33 mouse cellular contexts compared by ENCODE assay signal in genomic region chr10:24805173-24805572, GRCm38 (mm10). TPM values are rescaled to one million over a fixed set of nuclear protein-coding genes. Genes with fewer than 3 reads are reported as not detected.
A peak's percentile ranks its signal among the peaks of the same experiment; 100 is the strongest.
DNase-seq lines count a peak whose midpoint lies in the region; ATAC-seq and TF ChIP-seq lines count a peak whose summit lies in the region.
"Had no signal": no experiment of that assay in that cellular context is flagged by ENCODE, and none has a peak within 500 bp of the region (broad histone marks: within the 10 kb centered on the region; RNA-seq: fewer than 3 reads in every experiment).

No protein-coding gene starts in this region.

- H3K27me3 ChIP-seq in CH12.LX (replicated peaks) = no peaks in the 10 kb centered on the region
- H3K27me3 ChIP-seq in E14TG2a.4 (ENCODE audit: insufficient read depth, low read length) = no peaks in the 10 kb centered on the region
- no peaks in the 10 kb centered on the region for H3K27me3 ChIP-seq in lung, postnatal 0 days (replicated peaks; ENCODE audit: insufficient read depth, low read length)
- H3K27me3 ChIP-seq: embryonic facial prominence, embryonic 13.5 days; forebrain, embryonic 12.5 days; forebrain, embryonic 15.5 days; heart, embryonic 12.5 days; heart, embryonic 15.5 days; hindbrain, embryonic 13.5 days; intestine, embryonic 15.5 days; Patski had no signal

- in situ Hi-C loops in CH12.LX (cut with MboI; ENCODE audit: low pct_ligation_motif_present, low pct_unique_long_range_greater_than_20kb, low sequenced_read_pairs) (no loop called here), ES-E14 (cut with MboI; ENCODE audit: low sequenced_read_pairs in 2 of 2, unreplicated experiment in 2 of 2) (no loop called here)

- no peak for TF ChIP-seq EP300 in CH12.LX (IDR thresholded peaks at IDR 0.05; ENCODE audit: low read length)
- TF ChIP-seq EP300 in lung, postnatal 0 days (IDR thresholded peaks at IDR 0.05) = no peak

- TF ChIP-seq POLR2A in CH12.LX (IDR thresholded peaks at IDR 0.05; ENCODE audit: low read depth, low read length) = no peak

- no peak overlapping the region for H3K4me3 ChIP-seq in CH12.LX (replicated peaks in 1 of 3; ENCODE audit: low read depth in 2 of 3, low read length in 2 of 3, poor library complexity in 1 of 3)
- H3K4me3 ChIP-seq in E14TG2a.4 (replicated peaks; ENCODE audit: low read length) = 0 out of 2 replicates have a peak overlapping the region, but pooled peaks have one; percentile 21
- no peak overlapping the region for H3K4me3 ChIP-seq in ES-E14 (ENCODE audit: insufficient read depth in 1 of 2, low read depth in 1 of 2, low read length in 2 of 2, poor library complexity in 1 of 2, severe bottlenecking in 1 of 2)
- no peak overlapping the region for H3K4me3 ChIP-seq in lung, postnatal 0 days (ENCODE audit: low read depth, low read length)
- H3K4me3 ChIP-seq: embryonic facial prominence, embryonic 10.5 days; embryonic facial prominence, embryonic 13.5 days; erythroblast, embryonic 14.5 days; forebrain, embryonic 12.5 days; forebrain, embryonic 15.5 days; gastrocnemius, adult 2 months; heart, embryonic 12.5 days; heart, embryonic 15.5 days; hindbrain, embryonic 10.5 days; hindbrain, embryonic 13.5 days; intestine, embryonic 15.5 days had no signal

- H3K36me3 ChIP-seq in CH12.LX (replicated peaks in 1 of 2; ENCODE audit: control insufficient read depth in 1 of 2, insufficient read depth in 1 of 2, low read length in 1 of 2) = no peaks in the 10 kb centered on the region
- H3K36me3 ChIP-seq in E14TG2a.4 (ENCODE audit: insufficient read depth, low read length) = peaks cover 95% of the 10 kb centered on the region
- peaks cover 28% of the 10 kb centered on the region for H3K36me3 ChIP-seq in ES-E14 (ENCODE audit: control insufficient read depth, insufficient read depth, low read length, poor library complexity, severe bottlenecking)
- no peaks in the 10 kb centered on the region for H3K36me3 ChIP-seq in lung, postnatal 0 days (ENCODE audit: insufficient read depth, low read length)
- H3K36me3 ChIP-seq: embryonic facial prominence, embryonic 13.5 days; forebrain, embryonic 12.5 days; forebrain, embryonic 15.5 days; G1E; heart, embryonic 12.5 days; heart, embryonic 15.5 days; intestine, embryonic 15.5 days had no signal

- H3K27ac ChIP-seq in CH12.LX (ENCODE audit: insufficient read depth, low read depth) (no peak overlapping the region), ES-E14 (ENCODE audit: insufficient read depth, low read depth, low read length, poor library complexity, severe bottlenecking) (peak overlapping the region; percentile 78)
- H3K27ac ChIP-seq in lung, postnatal 0 days (ENCODE audit: low read length) = no peak overlapping the region
- H3K27ac ChIP-seq: embryonic facial prominence, embryonic 10.5 days; embryonic facial prominence, embryonic 13.5 days; forebrain, embryonic 12.5 days; forebrain, embryonic 15.5 days; gastrocnemius, adult 2 months; heart, embryonic 15.5 days; hindbrain, embryonic 10.5 days; hindbrain, embryonic 13.5 days; intestine, embryonic 15.5 days had no signal

- TF ChIP-seq RAD21 in CH12.LX (IDR thresholded peaks at IDR 0.05; ENCODE audit: low read depth, low read length) = no peak

- dilution Hi-C loops in CH12.LX (cut with MboI; ENCODE audit: extremely low pct_ligation_motif_present, extremely low pct_unique_long_range_greater_than_20kb, low sequenced_read_pairs) = no loop called here

- WGBS in lung, postnatal 0 days = 60% methylated on average over 2 of the region's 2 CpGs

- H3K9ac ChIP-seq in CH12.LX (ENCODE audit: insufficient read depth, low read depth) (no peak overlapping the region), ES-E14 (ENCODE audit: insufficient read depth, low read depth, low read length, poor library complexity, severe bottlenecking) (no peak overlapping the region)
- no peak overlapping the region for H3K9ac ChIP-seq in lung, postnatal 0 days (replicated peaks; ENCODE audit: low read depth)
- H3K9ac ChIP-seq: embryonic facial prominence, embryonic 13.5 days; forebrain, embryonic 12.5 days; forebrain, embryonic 15.5 days; heart, embryonic 12.5 days; heart, embryonic 15.5 days; hindbrain, embryonic 13.5 days; intestine, embryonic 15.5 days had no signal

- H3K9me3 ChIP-seq in CH12.LX (replicated peaks; ENCODE audit: low read length) = no peaks in the 10 kb centered on the region
- H3K9me3 ChIP-seq in E14TG2a.4 (ENCODE audit: low read length) = no peaks in the 10 kb centered on the region
- no peaks in the 10 kb centered on the region for H3K9me3 ChIP-seq in ES-E14 (ENCODE audit: control insufficient read depth, insufficient read depth, low read depth, low read length)
- no peaks in the 10 kb centered on the region for H3K9me3 ChIP-seq in lung, postnatal 0 days (ENCODE audit: low read length)
- H3K9me3 ChIP-seq: embryonic facial prominence, embryonic 13.5 days; forebrain, embryonic 12.5 days; forebrain, embryonic 15.5 days; G1E; heart, embryonic 15.5 days; hindbrain, embryonic 13.5 days; intestine, embryonic 15.5 days had no signal

- DNase-seq in CH12.LX (ENCODE audit: extremely low read depth) = no peak
- no peak for DNase-seq in ES-E14 (ENCODE audit: low read depth, low spot score)
- no peak for DNase-seq in lung, postnatal 0 days (ENCODE audit: low spot score)
- DNase-seq in gastrocnemius, postnatal 4 days (ENCODE audit: low spot score in 2 of 2) = no peak
- no peak for DNase-seq in lung, postnatal 25 days (ENCODE audit: low spot score)
- DNase-seq: adrenal gland, adult 8-10 months; adrenal gland, postnatal 25 days; cerebellum, adult 11-12 months; cerebellum, adult 8-10 months; cerebellum, postnatal 10 days; cerebellum, postnatal 36 days; embryo, embryonic 11 days; gastrocnemius, adult 2 months; gastrocnemius, postnatal 14 days; heart, adult 18-20 months; heart, postnatal 10 days; heart, postnatal 36 days had no signal

- H3K79me2 ChIP-seq in CH12.LX (replicated peaks; ENCODE audit: control insufficient read depth, extremely low read depth, insufficient read depth, poor library complexity, severe bottlenecking) = no peaks in the 10 kb centered on the region

- H3K4me2 ChIP-seq in CH12.LX (ENCODE audit: insufficient read depth, low read depth, poor library complexity, severe bottlenecking) = no peak overlapping the region
- no peak overlapping the region for H3K4me2 ChIP-seq in lung, postnatal 0 days (replicated peaks; ENCODE audit: low read depth, low read length)
- H3K4me2 ChIP-seq: embryonic facial prominence, embryonic 13.5 days; forebrain, embryonic 12.5 days; forebrain, embryonic 15.5 days; heart, embryonic 12.5 days; heart, embryonic 15.5 days; hindbrain, embryonic 13.5 days; intestine, embryonic 15.5 days had no signal

- no peak for ATAC-seq in lung, postnatal 0 days
- ATAC-seq: activated CD4-positive, CD25-positive, alpha-beta regulatory T cell, adult 4 months; CD4-positive, CD25-positive, alpha-beta regulatory T cell, adult 4 months; forebrain, embryonic 15.5 days; hindbrain, embryonic 16.5 days; intestine, embryonic 15.5 days; Patski had no signal

- no peak for TF ChIP-seq CTCF in CH12.LX (conservative IDR thresholded peaks at IDR 0.05 in 1 of 2, IDR thresholded peaks at IDR 0.05 in 1 of 2; ENCODE audit: low read depth in 2 of 2, low read length in 2 of 2)
- TF ChIP-seq CTCF in E14TG2a.4 (conservative IDR thresholded peaks at IDR 0.05; ENCODE audit: low read length) = no peak
- no peak for TF ChIP-seq CTCF in lung, postnatal 0 days (IDR thresholded peaks at IDR 0.05)

- peaks cover 12 to 14% of the 10 kb centered on the region in 2 experiments; a peak in 3 of 4 replicates for H3K4me1 ChIP-seq in CH12.LX (ENCODE audit: control insufficient read depth in 1 of 2, insufficient read depth in 2 of 2)
- H3K4me1 ChIP-seq in E14TG2a.4 (replicated peaks; ENCODE audit: low read depth, low read length) = peaks cover 76% of the 10 kb centered on the region
- peaks cover 14 to 21% of the 10 kb centered on the region in 2 experiments for H3K4me1 ChIP-seq in ES-E14 (ENCODE audit: control insufficient read depth in 2 of 2, insufficient read depth in 2 of 2, low read length in 2 of 2, poor library complexity in 1 of 2)
- H3K4me1 ChIP-seq in lung, postnatal 0 days (ENCODE audit: insufficient read depth, low read depth, low read length) = no peaks in the 10 kb centered on the region
- H3K4me1 ChIP-seq: forebrain, embryonic 12.5 days; forebrain, embryonic 15.5 days; heart, embryonic 12.5 days; heart, embryonic 15.5 days; hindbrain, embryonic 13.5 days had no signal

TF ChIP-seq in CH12.LX, 34 proteins besides CTCF, POLR2A, EP300 and RAD21:
- TF ChIP-seq NRF1 (IDR thresholded peaks at IDR 0.05; ENCODE audit: low read depth, low read length) = no peak
- peak; percentile 70 for TF ChIP-seq ZNF384 (IDR thresholded peaks at IDR 0.05; ENCODE audit: low read depth, low read length)
- peak; percentile 25; the same call in 1 of the 2 replicates for TF ChIP-seq MEF2A (IDR thresholded peaks at IDR 0.05; ENCODE audit: borderline replicate concordance, low read depth, low read length)

TF ChIP-seq in ES-E14, 5 proteins besides CTCF, POLR2A, EP300 and RAD21:
- TF ChIP-seq ZNF384 (IDR thresholded peaks at IDR 0.05; ENCODE audit: low read depth, low read length) = peak; percentile 53
- TF ChIP-seq HCFC1 (IDR thresholded peaks at IDR 0.05; ENCODE audit: borderline replicate concordance, insufficient read depth, low read length) = no peak

RNA-seq across cellular contexts. Expression of gene Enpp3, which starts 37.5 kb away (rescaled TPM):
- total RNA-seq in CH12.LX (2012; rRNA removed) = 0.04 TPM in 1 of 2 replicates, not detected in the other
- 0.08 and 0.15 TPM in 2 replicates for total RNA-seq in CH12.LX (2014; rRNA removed)
- polyA plus RNA-seq in CH12.LX (2012; ENCODE audit: insufficient read length, low read depth) = 0.24 and 0.48 TPM in 2 replicates
- total RNA-seq in ES-E14 (2012; rRNA removed) = 43.2 and 96.9 TPM in 2 replicates
- 1.2 and 1.4 TPM in 2 replicates for polyA plus RNA-seq in lung, postnatal 0 days (2015; fragmentation: Nextera tagmentation; extraction: Ambion mirVana)
- total RNA-seq in gastrocnemius, postnatal 4 days (2021) = 10 to 100 TPM in 1 of 2 experiments, 1 to 10 TPM in 1; 9.8 to 11.0 TPM
- polyA plus RNA-seq: erythroblast, embryonic 14.5 days; G1E had no signal

Comparison
In these comparisons a context has a peak if more than half of its experiments do, and no peak if none do; other contexts are left out.
1. RNA of gene Enpp3, which starts 37.5 kb away (total RNA-seq): 43.2 to 96.9 TPM in ES-E14 and 9.8 to 11.0 TPM in gastrocnemius, postnatal 4 days; 0.04 to 0.15 TPM in CH12.LX; every median in the first group is over 4 times any median in the second.